Mouse (Mus musculus): Measurements from ENCODE around the gene Dmd.

DNA sequence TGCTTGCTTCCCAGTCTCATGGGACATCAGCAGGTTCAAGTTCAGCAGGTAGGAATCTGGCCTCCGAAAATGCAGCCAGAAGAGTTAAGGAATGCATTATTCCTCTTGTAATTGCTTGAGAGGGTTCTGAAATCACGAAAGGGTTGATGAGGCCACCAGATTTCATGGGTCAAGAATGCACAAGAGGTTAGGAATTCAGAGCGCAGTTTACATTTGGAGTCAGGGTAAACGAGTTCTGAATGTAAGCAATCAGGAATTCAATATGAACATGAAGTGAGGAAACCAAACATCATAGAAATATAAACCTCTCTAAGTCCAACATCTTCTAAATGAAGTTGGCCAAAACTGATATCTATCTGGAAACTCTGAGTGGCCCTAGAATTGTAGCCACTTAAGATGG is 1924.4 kb downstream of the Dmd start:
- TF ChIP-seq CTCF (IDR thresholded peaks at IDR 0.05; ENCODE audit: insufficient read depth, low read depth, low read length) (no peak), POLR2A (IDR thresholded peaks at IDR 0.05; ENCODE audit: insufficient read depth, low read depth, low read length) (no peak)

All from olfactory bulb, adult 2 months (tissue).